14 mouse cellular contexts compared by ENCODE assay signal in genomic region chr7:28505585-28505984, GRCm38 (mm10). TPM values are rescaled to one million over a fixed set of nuclear protein-coding genes. Genes with fewer than 3 reads are reported as not detected.
DNase-seq lines count a peak whose midpoint lies in the region; ATAC-seq lines count a peak whose summit lies in the region.
"Had no signal": no experiment of that assay in that cellular context is flagged by ENCODE, and none has a peak within 500 bp of the region (broad histone marks: within the 10 kb centered on the region; RNA-seq: fewer than 3 reads in every experiment).

No protein-coding gene starts in this region.

- ATAC-seq in heart, embryonic 12.5 days (ENCODE audit: insufficient number of reproducible peaks, low FRiP score): no peak
- no peak for ATAC-seq in megakaryocyte-erythroid progenitor cell, adult 5-6 weeks (replicated peaks; ENCODE audit: low FRiP score, low TSS enrichment, poor library complexity, severe bottlenecking)
- ATAC-seq: forebrain, embryonic 13.5 days had no signal

- peaks cover 9% of the 10 kb centered on the region; the same call in 1 of the 2 replicates for H3K27me3 ChIP-seq in heart, embryonic 12.5 days (replicated peaks)
- H3K27me3 ChIP-seq: forebrain, embryonic 13.5 days had no signal

- peaks cover 3% of the 10 kb centered on the region; the same call in 1 of the 2 replicates for H3K9me3 ChIP-seq in heart, embryonic 12.5 days (replicated peaks)

- 6% methylated on average over 5 of the region's 5 CpGs for WGBS in heart, embryonic 12.5 days

- peak; percentile 11 to 43 for DNase-seq in heart, postnatal 10 days
- peak; percentile 12 for DNase-seq in retina, embryonic 14.5 days (ENCODE audit: low spot score)
- no peak for DNase-seq in retina, postnatal 1 day
- peak; percentile 54 for DNase-seq in embryo, embryonic 10.5 days (ENCODE audit: low spot score)
- peak; percentile 66 for DNase-seq in thymus, postnatal 4 days
- DNase-seq in c-Kit-positive CD71-positive TER-119-positive erythroid progenitor cells, embryonic 14.5 days (ENCODE audit: low spot score): no peak
- DNase-seq: cerebellum, postnatal 25 days had no signal

- no peak overlapping the region for H3K9ac ChIP-seq in heart, embryonic 12.5 days
- H3K9ac ChIP-seq: forebrain, embryonic 13.5 days; hindbrain, embryonic 14.5 days; liver, embryonic 14.5 days; midbrain, embryonic 12.5 days had no signal

- H3K4me1 ChIP-seq in heart, embryonic 12.5 days (replicated peaks): no peaks in the 10 kb centered on the region
- H3K4me1 ChIP-seq: forebrain, embryonic 13.5 days; midbrain, embryonic 12.5 days had no signal

- no peak overlapping the region for H3K4me3 ChIP-seq in heart, embryonic 12.5 days
- H3K4me3 ChIP-seq: forebrain, embryonic 13.5 days; midbrain, embryonic 12.5 days had no signal

- intact Hi-C loops in heart, postnatal 10 days (cut with DNase I): no loop called here

- no peaks in the 10 kb centered on the region for H3K36me3 ChIP-seq in heart, embryonic 12.5 days
- H3K36me3 ChIP-seq: midbrain, embryonic 12.5 days had no signal

- no peak overlapping the region for H3K4me2 ChIP-seq in heart, embryonic 12.5 days
- H3K4me2 ChIP-seq: forebrain, embryonic 13.5 days; hindbrain, embryonic 14.5 days; midbrain, embryonic 12.5 days had no signal

- H3K27ac ChIP-seq in heart, embryonic 12.5 days (ENCODE audit: poor library complexity, severe bottlenecking): no peak overlapping the region
- H3K27ac ChIP-seq: forebrain, embryonic 13.5 days; hindbrain, embryonic 14.5 days; liver, embryonic 14.5 days; midbrain, embryonic 12.5 days had no signal

RNA-seq across cellular contexts. Expression of gene Ifnl2, which starts 4.7 kb away (rescaled TPM):
- not detected for total RNA-seq in heart, postnatal 10 days (2021)
- not detected in 2 replicates for polyA plus RNA-seq in heart, embryonic 12.5 days (2016; fragmentation: Nextera tagmentation; extraction: Ambion mirVana)
- not detected in 2 replicates for total RNA-seq in megakaryocyte-erythroid progenitor cell, adult 5-6 weeks (2014; fragmentation: Nextera tagmentation)
- not detected in 2 replicates for total RNA-seq in megakaryocyte-erythroid progenitor cell, adult 5-6 weeks (2017)
- total RNA-seq: granulocyte monocyte progenitor cell, adult 5-6 weeks had no signal
- polyA plus RNA-seq: forebrain, embryonic 13.5 days; hindbrain, embryonic 14.5 days; liver, embryonic 14.5 days; midbrain, embryonic 12.5 days had no signal

RNA-seq across cellular contexts. Expression of gene Ifnl3, which starts 17.1 kb away (rescaled TPM):
- not detected for total RNA-seq in heart, postnatal 10 days (2021)
- polyA plus RNA-seq in heart, embryonic 12.5 days (2016; fragmentation: Nextera tagmentation; extraction: Ambion mirVana): not detected in 2 replicates
- not detected in 2 replicates for total RNA-seq in megakaryocyte-erythroid progenitor cell, adult 5-6 weeks (2014; fragmentation: Nextera tagmentation)
- not detected in 2 replicates for total RNA-seq in megakaryocyte-erythroid progenitor cell, adult 5-6 weeks (2017)
- total RNA-seq: granulocyte monocyte progenitor cell, adult 5-6 weeks had no signal
- polyA plus RNA-seq: forebrain, embryonic 13.5 days; hindbrain, embryonic 14.5 days; liver, embryonic 14.5 days; midbrain, embryonic 12.5 days had no signal

RNA-seq across cellular contexts. Expression of gene Sycn, which starts 35.1 kb away (rescaled TPM):
- total RNA-seq in heart, postnatal 10 days (2021): not detected
- polyA plus RNA-seq in heart, embryonic 12.5 days (2016; fragmentation: Nextera tagmentation; extraction: Ambion mirVana): not detected in 2 replicates
- total RNA-seq in megakaryocyte-erythroid progenitor cell, adult 5-6 weeks (2014; fragmentation: Nextera tagmentation): not detected in 2 replicates
- not detected in 2 replicates for total RNA-seq in megakaryocyte-erythroid progenitor cell, adult 5-6 weeks (2017)
- total RNA-seq: granulocyte monocyte progenitor cell, adult 5-6 weeks had no signal
- polyA plus RNA-seq: forebrain, embryonic 13.5 days; hindbrain, embryonic 14.5 days; liver, embryonic 14.5 days; midbrain, embryonic 12.5 days had no signal

RNA-seq across cellular contexts. Expression of gene Nccrp1, which starts 41.5 kb away (rescaled TPM):
- not detected for total RNA-seq in heart, postnatal 10 days (2021)
- not detected in 2 replicates for polyA plus RNA-seq in heart, embryonic 12.5 days (2016; fragmentation: Nextera tagmentation; extraction: Ambion mirVana)
- 2.1 TPM in 1 of 2 replicates, not detected in the other for total RNA-seq in megakaryocyte-erythroid progenitor cell, adult 5-6 weeks (2014; fragmentation: Nextera tagmentation)
- not detected in 2 replicates for total RNA-seq in megakaryocyte-erythroid progenitor cell, adult 5-6 weeks (2017)
- total RNA-seq: granulocyte monocyte progenitor cell, adult 5-6 weeks had no signal
- polyA plus RNA-seq: forebrain, embryonic 13.5 days; liver, embryonic 14.5 days; midbrain, embryonic 12.5 days had no signal

RNA-seq across cellular contexts. Expression of gene Lrfn1, which starts 53.8 kb away (rescaled TPM):
- total RNA-seq in heart, postnatal 10 days (2021): 1 to 10 TPM; 2.0 to 2.7 TPM
- polyA plus RNA-seq in heart, embryonic 12.5 days (2016; fragmentation: Nextera tagmentation; extraction: Ambion mirVana): 1.5 and 2.0 TPM in 2 replicates
- total RNA-seq in megakaryocyte-erythroid progenitor cell, adult 5-6 weeks (2014; fragmentation: Nextera tagmentation): 0.44 and 0.82 TPM in 2 replicates
- 0.08 and 0.09 TPM in 2 replicates for total RNA-seq in megakaryocyte-erythroid progenitor cell, adult 5-6 weeks (2017)

Comparison
In these comparisons a context has a peak if more than half of its experiments do, and no peak if none do; other contexts are left out.
1. DNase-seq: peak in heart, postnatal 10 days (2 of 2), retina, embryonic 14.5 days (single experiment), embryo, embryonic 10.5 days (single experiment) and thymus, postnatal 4 days (single experiment); none in retina, postnatal 1 day (single experiment) and c-Kit-positive CD71-positive TER-119-positive erythroid progenitor cells, embryonic 14.5 days (single experiment).